Mouse (Mus musculus) neural tube, embryonic 11.5 days (tissue): Measurements from ENCODE around the gene Aven. TPM values are rescaled to one million over a fixed set of nuclear protein-coding genes. Genes with fewer than 3 reads are reported as not detected.

Experiments used
- ATAC-seq: fragments of 200-750 bp; cut with Nextera tagmentation; 2 replicates; pipeline ENCODE4 v1.8.0; 2017; ENCODE audit warnings: moderate number of reproducible peaks, mild to moderate bottlenecking, moderate TSS enrichment, moderate library complexity; ENCODE audit not compliant: insufficient read depth, low FRiP score, low TSS enrichment
- DNase-seq: peaks from one replicate; pipeline ENCODE4 v3.0.0-alpha.2; 2015; ENCODE audit warnings: low spot score
- H3K27ac ChIP-seq: fragments of 300-500 bp; sonication (generic); 2 replicates; pipeline ENCODE4 v1.5.1; 2014; ENCODE audit warnings: low read depth, mild to moderate bottlenecking, low read length
- H3K27me3 ChIP-seq: fragments of 300-500 bp; sonication (generic); 2 replicates; pipeline ENCODE4 v1.6.1; 2014; ENCODE audit warnings: mild to moderate bottlenecking, low read length, mixed read lengths; ENCODE audit not compliant: control insufficient read depth, insufficient read depth
- H3K36me3 ChIP-seq: fragments of 300-500 bp; sonication (generic); 2 replicates; pipeline ENCODE4 v1.6.1; 2014; ENCODE audit warnings: mild to moderate bottlenecking, low read length, moderate library complexity, mixed read lengths; ENCODE audit not compliant: control insufficient read depth, insufficient read depth
- H3K4me1 ChIP-seq: fragments of 300-500 bp; sonication (generic); 2 replicates; pipeline ENCODE4 v1.6.1; 2014; ENCODE audit warnings: low read length, mixed read lengths; ENCODE audit not compliant: control insufficient read depth, insufficient read depth
- H3K4me2 ChIP-seq: fragments of 300-500 bp; sonication (generic); 2 replicates; pipeline ENCODE4 v1.6.1; 2014; ENCODE audit warnings: low read depth, mild to moderate bottlenecking, moderate library complexity
- H3K4me3 ChIP-seq: fragments of 300-500 bp; sonication (generic); 2 replicates; pipeline ENCODE4 v1.5.1; 2014; ENCODE audit warnings: low read depth, low read length
- H3K9ac ChIP-seq: fragments of 300-500 bp; sonication (generic); 2 replicates; pipeline ENCODE4 v1.6.1; 2014; ENCODE audit warnings: mild to moderate bottlenecking, low read length
- H3K9me3 ChIP-seq: fragments of 300-500 bp; sonication (generic); 2 replicates; pipeline ENCODE4 v1.6.1; 2016; ENCODE audit warnings: low read length; ENCODE audit not compliant: control insufficient read depth
- WGBS: fragments of 180-500 bp; shearing (Covaris S2); extraction: QIAGEN DNeasy Blood & Tissue Kit; methylation state at CpG from one replicate; pipeline ENCODE4 v1.1.7; 2014; 5-methylcytosine and 5-hydroxymethylcytosine counted together
- polyA plus RNA-seq: library from polyadenylated mRNA; unstranded; fragments of >200 nt; fragmentation: Nextera tagmentation; extraction: Ambion mirVana; gene quantifications from 2 replicates; pipeline ENCODE4 v1.2.1, GENCODE M21; 2014

Aven gene
- polyA plus RNA-seq, 1 experiment from 2014 or later, result 7.7 TPM

- Histone ChIP-seq H3K9me3 (no peaks in the 10 kb centered on the region), H3K27me3 (no peaks in the 10 kb centered on the region), H3K4me2 (no peak overlapping the region), H3K4me3 (no peak overlapping the region), H3K27ac (no peak overlapping the region), H3K9ac (no peak overlapping the region), H3K36me3 (no peaks in the 10 kb centered on the region), H3K4me1 (0 out of 2 replicates have a peak, but pooled peaks cover 2% of the 10 kb centered on the region)
- WGBS, result 87% methylated on average over 3 of the region's 3 CpGs
- DNase-seq (no peak), ATAC-seq (no peak)
Observed at GRCm38 (mm10) chr2:112595807-112596206, 103.0 kb downstream of the Aven start.

GRCm38 (mm10) chr2:112596415-112596814, 103.7 kb downstream of the Aven start:
- Histone ChIP-seq H3K9ac (no peak overlapping the region), H3K4me3 (no peak overlapping the region), H3K27ac (no peak overlapping the region), H3K36me3 (no peaks in the 10 kb centered on the region), H3K27me3 (no peaks in the 10 kb centered on the region), H3K4me1 (0 out of 2 replicates have a peak, but pooled peaks cover 2% of the 10 kb centered on the region), H3K9me3 (no peaks in the 10 kb centered on the region), H3K4me2 (no peak overlapping the region)
- DNase-seq, result no peak
- 78% methylated on average over 5 of the region's 5 CpGs for WGBS
- no peak for ATAC-seq

- Histone ChIP-seq H3K36me3 (no peaks in the 10 kb centered on the region), H3K4me3 (no peak overlapping the region), H3K4me2 (no peak overlapping the region), H3K9ac (no peak overlapping the region), H3K27me3 (no peaks in the 10 kb centered on the region), H3K9me3 (no peaks in the 10 kb centered on the region), H3K27ac (no peak overlapping the region), H3K4me1 (no peaks in the 10 kb centered on the region)
- ATAC-seq (no peak), DNase-seq (no peak)
- WGBS, result 71% methylated on average over 1 of the region's 1 CpGs
Observed at GRCm38 (mm10) chr2:112597064-112597463, 104.3 kb downstream of the Aven start.

- DNase-seq (no peak), ATAC-seq (no peak)
- Histone ChIP-seq H3K4me1 (no peaks in the 10 kb centered on the region), H3K4me3 (no peak overlapping the region), H3K27me3 (no peaks in the 10 kb centered on the region), H3K9ac (no peak overlapping the region), H3K4me2 (no peak overlapping the region), H3K9me3 (no peaks in the 10 kb centered on the region), H3K27ac (no peak overlapping the region), H3K36me3 (no peaks in the 10 kb centered on the region)
- 69% methylated on average over 10 of the region's 10 CpGs for WGBS
Observed at GRCm38 (mm10) chr2:112600222-112600621, 107.5 kb downstream of the Aven start.

GRCm38 (mm10) chr2:112602487-112602886, 109.7 kb downstream of the Aven start:
- Histone ChIP-seq H3K4me3 (no peak overlapping the region), H3K4me2 (no peak overlapping the region), H3K27ac (no peak overlapping the region), H3K9me3 (no peaks in the 10 kb centered on the region), H3K4me1 (no peaks in the 10 kb centered on the region), H3K36me3 (no peaks in the 10 kb centered on the region), H3K27me3 (no peaks in the 10 kb centered on the region), H3K9ac (no peak overlapping the region)
- no peak for ATAC-seq
- WGBS, result 74% methylated on average over 8 of the region's 8 CpGs
- no peak for DNase-seq

- no peaks in the 10 kb centered on the region for H3K27me3 ChIP-seq
- DNase-seq, result no peak
- H3K9me3 ChIP-seq, result no peaks in the 10 kb centered on the region
- H3K4me1 ChIP-seq, result no peaks in the 10 kb centered on the region
- H3K27ac ChIP-seq, result no peak overlapping the region
- no peak overlapping the region for H3K9ac ChIP-seq
- no peak overlapping the region for H3K4me3 ChIP-seq
- no peaks in the 10 kb centered on the region for H3K36me3 ChIP-seq
- H3K4me2 ChIP-seq, result no peak overlapping the region
- WGBS, result 82% methylated on average over 3 of the region's 3 CpGs
- no peak for ATAC-seq
Observed at GRCm38 (mm10) chr2:112606536-112606935, 113.8 kb downstream of the Aven start.

- Histone ChIP-seq H3K27me3 (no peaks in the 10 kb centered on the region), H3K4me1 (peaks cover 2% of the 10 kb centered on the region; the same call in 1 of the 2 replicates), H3K36me3 (no peaks in the 10 kb centered on the region), H3K27ac (no peak overlapping the region), H3K9ac (no peak overlapping the region), H3K4me3 (no peak overlapping the region), H3K4me2 (no peak overlapping the region), H3K9me3 (no peaks in the 10 kb centered on the region)
- no peak for DNase-seq
- no peak for ATAC-seq
- WGBS, result 87% methylated on average over 3 of the region's 3 CpGs
Observed at GRCm38 (mm10) chr2:112612628-112613027, 119.9 kb downstream of the Aven start.

- DNase-seq (no peak), ATAC-seq (no peak)
- Histone ChIP-seq H3K9ac (no peak overlapping the region), H3K9me3 (no peaks in the 10 kb centered on the region), H3K27me3 (no peaks in the 10 kb centered on the region), H3K36me3 (no peaks in the 10 kb centered on the region), H3K4me1 (peaks cover 2% of the 10 kb centered on the region; the same call in 1 of the 2 replicates), H3K27ac (no peak overlapping the region), H3K4me3 (no peak overlapping the region), H3K4me2 (no peak overlapping the region)
- 90% methylated on average over 7 of the region's 7 CpGs for WGBS
Observed at GRCm38 (mm10) chr2:112614375-112614774, 121.6 kb downstream of the Aven start.

- whole genome bisulfite sequencing, result 12% methylated on average over 3 of the region's 3 CpGs
- no peak overlapping the region for H3K4me2 ChIP-seq
- H3K27ac ChIP-seq, result no peak overlapping the region
- H3K36me3 ChIP-seq, result no peaks in the 10 kb centered on the region
- 0 out of 2 replicates have a peak, but pooled peaks have one; percentile 26 for ATAC-seq
- no peaks in the 10 kb centered on the region for H3K27me3 ChIP-seq
- no peak overlapping the region for H3K4me3 ChIP-seq
- peaks cover 2% of the 10 kb centered on the region; the same call in 1 of the 2 replicates for H3K4me1 ChIP-seq
- H3K9me3 ChIP-seq, result no peaks in the 10 kb centered on the region
- DNase-seq, result no peak
- H3K9ac ChIP-seq, result no peak overlapping the region
Observed at GRCm38 (mm10) chr2:112617206-112617605, 124.4 kb downstream of the Aven start.
